Mouse (Mus musculus) c-Kit-negative CD71-positive TER-119-positive erythroid progenitor cells, embryonic 14.5 days (primary cell): ENCODE measurements around the gene Ikzf1.

Experiments used
- DNase-seq: peaks from one replicate; pipeline ENCODE4 v3.0.0-alpha.2; 2013; ENCODE audit warnings: low read depth, low spot score

The Ikzf1 gene

DNA sequence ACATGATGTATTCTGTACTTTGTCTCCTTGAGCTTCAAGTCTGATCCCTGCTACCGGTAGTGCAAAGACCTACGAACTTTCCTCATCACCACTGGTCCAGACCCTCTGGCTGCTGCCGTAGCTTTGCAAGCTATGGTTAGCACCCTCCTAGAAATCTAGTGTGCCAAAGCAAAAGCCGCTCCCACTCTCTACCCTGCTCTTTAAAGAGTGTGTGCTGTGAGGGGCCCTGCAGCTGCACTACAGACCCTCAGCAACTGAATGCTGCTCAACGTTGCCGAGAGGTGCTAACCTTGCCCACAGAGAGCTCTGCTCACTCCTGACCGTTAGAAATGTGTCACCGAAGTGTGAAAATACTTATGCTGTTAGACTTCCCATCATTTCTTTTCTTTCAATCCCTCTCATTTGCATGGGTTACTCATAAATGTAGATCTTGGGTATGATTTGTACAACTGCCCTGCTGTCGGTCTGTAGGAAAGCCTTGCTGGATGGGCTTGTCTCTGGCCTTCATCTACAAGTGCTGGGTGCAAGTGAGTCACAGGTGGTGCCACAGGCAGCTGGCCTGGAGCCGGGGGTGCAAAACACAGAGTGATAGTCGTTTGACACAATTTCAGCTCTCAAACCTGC lies 40.6 kb downstream of the Ikzf1 start:
- DNase-seq, result no peak

DNA sequence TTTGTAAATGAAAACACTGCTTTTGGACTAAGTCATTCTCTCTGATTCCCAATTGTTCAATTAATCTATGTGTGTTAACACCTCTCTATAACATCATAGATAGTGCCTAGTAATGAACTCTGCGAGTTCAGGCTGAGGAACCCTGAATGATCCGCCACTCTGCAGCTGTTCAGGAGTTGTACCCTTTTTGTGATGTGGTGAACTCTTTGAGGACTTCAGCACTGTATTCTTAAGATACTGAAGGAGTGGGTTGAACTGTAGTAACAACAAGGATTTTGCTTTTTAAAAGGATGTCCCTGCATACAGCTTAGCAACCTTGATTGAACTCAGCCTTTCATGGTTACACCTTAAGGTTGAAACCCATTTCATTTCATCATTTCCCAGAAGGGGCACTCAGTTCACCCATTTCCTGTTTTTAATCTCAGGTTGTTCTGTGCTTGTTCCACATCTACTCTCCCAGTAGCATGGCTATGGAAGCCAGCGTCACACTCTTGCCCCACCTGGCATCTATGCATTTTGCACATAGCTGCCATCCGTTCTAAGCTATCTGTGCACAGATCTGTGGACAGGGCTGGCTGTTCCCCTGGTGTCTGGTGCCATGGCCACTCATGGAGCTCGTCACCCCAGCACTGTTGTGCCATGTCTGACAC lies 41.2 kb downstream of the Ikzf1 start:
- DNase-seq, result no peak

DNA sequence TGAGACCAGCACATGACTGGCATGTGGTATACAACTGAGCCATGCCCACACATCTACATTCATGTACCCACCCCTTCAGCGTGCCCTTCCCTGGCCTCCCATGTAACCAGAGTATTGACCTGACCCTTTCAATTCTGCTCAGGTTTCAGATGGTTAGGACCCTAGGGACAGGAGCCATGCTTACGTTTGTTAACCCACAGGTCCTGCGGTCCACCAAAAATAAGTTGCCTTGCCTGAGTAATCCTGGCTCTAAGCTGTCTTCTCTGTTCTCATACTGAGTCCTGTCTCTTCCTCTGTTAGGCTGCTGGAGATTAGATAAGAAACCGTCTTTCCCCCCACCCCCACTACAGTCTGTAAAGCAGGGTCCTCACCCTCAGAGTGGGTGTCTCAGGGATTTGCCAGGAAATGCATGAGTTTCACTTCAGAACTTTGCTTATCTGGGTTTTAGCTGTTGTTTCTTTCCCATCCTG lies 42.0 kb downstream of the Ikzf1 start:
- DNase-seq, result no peak

DNA sequence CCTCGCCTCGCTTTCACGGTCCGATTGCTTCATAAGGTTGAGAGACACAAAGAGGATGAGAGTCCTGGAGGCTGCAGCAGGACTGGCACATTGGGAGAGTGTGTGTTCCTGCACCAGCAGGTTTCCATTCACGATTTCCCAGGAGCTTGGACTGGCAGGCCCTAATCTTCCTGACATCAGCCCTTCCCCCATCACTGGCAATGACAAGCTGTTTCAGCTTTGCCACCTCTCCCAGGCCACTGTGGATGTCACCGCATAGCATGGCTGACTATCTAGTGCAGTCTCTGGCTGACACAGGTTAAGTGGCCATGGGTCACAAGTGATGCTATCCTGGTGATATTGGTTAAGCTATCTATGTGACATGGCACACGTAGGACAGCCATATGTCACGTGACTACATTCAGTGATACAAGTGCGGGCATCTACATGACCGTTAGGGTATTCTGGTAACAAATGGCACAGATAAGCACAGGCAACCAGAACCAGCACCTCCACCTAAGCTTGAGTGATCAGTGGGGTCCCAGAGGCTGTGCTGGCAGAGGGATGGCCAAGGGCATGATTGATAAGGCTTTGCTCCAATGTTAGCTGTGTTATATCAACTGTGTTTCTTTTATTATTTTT lies 43.2 kb downstream of the Ikzf1 start:
- no peak for DNase-seq

DNA sequence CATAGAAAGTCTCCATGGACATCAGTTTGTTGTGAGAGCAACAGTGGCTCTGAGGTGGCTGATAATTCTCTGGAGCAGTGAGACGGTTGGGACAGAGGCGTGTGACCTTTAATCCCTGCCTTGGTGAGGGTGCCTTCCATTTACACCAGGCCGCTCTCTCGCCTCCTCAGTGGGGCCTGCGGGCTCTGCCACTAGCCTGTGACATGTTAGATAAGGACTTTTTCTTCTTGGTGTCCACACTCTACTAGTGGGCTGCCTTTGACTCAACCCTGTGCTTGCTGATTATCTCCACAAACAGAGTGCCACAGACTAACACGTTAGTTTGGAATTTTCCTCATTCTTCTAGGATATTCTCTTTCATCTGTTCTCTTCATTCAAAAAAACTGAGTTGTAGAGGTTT lies 44.4 kb downstream of the Ikzf1 start:
- peak; percentile 74 for DNase-seq

DNA sequence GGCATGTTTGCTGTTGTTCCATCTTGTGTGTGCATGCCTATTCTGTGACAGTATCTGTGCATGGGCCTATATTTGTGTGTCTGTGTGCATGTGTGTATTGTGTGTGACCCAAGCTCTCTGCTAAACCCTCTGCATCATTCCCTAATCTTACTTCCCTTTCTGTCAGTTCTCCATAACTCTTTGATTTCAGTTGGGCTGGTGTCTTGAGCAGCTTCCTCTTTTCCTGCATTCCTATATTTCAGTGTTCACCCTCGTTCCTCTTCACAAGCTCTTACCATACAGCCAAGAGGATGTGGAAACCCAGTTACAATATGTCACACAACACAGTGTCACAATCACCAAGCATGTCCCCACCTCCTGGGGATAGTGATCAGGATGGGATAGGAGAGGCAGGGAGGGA lies 45.3 kb downstream of the Ikzf1 start:
- no peak for DNase-seq

DNA sequence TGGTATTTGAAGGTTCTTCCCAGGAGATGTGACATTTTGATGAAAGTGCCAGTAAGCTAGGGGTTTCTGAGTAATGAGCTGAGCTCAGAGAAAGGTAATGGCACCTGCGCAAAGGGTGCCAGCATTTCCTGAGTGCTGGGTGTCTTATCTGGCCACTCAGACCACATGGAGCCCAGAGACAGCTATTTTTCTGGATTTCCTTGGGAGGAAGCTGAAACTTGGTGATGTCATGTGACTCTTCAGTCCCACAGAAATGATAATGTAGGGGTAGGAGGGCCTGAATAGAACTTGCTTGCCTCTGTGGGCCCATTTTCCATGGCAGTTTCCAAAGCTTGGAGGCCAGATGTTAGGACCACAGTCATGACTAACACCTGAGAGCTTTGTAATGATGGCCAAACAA lies 46.9 kb downstream of the Ikzf1 start:
- no peak for DNase-seq

DNA sequence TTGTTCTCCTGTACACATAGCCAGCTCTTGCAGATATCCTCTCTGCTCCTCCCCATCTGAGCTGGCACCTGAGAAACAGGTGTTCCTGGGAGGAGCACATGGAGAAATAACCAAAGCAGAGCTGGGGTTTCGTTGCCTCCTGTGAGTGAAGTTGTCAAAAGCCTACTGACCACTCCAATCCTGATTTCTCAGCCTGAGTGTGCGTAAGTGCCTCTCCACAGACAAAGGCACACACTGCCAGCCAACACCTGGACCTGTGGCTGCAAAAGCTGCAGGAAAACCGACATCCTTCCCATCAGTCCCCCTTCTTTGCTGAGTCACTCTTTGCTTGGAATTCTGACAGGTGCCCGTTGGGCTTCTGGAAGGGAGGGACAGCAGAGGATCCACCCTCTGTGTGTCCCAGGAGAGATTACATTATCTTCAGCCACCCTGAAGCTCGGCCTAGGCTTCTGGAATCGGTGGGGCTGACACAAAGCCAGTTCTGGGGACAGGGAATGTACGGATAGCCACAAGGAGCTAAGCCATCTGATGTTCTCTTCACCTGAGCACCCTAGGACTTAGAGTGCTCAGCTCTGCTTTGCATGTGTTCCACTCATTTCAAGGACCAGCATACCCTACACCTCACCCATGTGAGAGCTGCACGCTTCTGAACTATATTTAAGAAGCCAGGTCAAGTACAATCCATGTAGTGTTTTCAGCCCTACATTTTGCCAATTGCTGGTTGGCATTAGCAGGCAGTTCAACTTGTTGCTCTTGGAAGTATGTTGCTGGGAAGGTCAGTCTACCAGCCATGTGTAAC lies 48.4 kb downstream of the Ikzf1 start:
- DNase-seq, result peak; percentile 79

DNA sequence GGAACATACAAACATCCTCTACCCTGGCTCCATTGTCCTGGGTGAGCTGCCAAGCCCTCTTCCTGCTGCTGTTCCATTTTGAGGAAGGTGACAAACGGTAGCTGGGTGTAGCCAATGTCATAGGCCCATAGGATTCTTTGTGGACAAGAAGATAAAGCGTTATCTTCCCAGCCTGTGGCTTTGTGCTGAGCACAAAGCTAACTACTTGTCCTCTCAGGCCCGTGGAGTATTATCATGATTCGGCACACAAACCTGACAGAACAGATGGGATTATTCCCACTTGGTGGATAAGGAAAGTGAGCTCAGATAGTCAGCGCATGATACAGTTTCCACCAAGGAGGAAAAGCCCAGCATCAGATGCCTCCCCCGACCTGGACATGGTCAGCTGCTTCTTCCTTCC lies 50.4 kb downstream of the Ikzf1 start:
- DNase-seq, result no peak

DNA sequence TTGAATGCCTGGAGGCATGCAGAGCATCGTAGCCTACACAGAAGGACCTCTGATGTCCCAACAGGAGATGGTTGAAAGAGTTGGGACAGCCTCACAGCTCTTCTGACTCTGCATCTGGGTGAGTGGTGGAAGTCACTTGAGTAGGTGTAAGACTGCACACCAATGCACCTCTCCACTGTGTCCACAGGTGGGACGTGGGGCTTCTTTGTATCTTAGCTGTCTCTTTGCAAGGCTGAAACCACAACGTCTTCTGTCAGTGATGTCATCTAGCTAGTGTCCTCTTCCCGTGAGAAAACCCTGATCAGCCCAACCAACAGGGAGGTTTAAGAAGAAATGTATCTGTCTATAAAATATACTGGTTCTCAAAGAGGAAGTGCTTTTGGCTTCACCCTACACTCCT lies 52.1 kb downstream of the Ikzf1 start:
- no peak for DNase-seq

DNA sequence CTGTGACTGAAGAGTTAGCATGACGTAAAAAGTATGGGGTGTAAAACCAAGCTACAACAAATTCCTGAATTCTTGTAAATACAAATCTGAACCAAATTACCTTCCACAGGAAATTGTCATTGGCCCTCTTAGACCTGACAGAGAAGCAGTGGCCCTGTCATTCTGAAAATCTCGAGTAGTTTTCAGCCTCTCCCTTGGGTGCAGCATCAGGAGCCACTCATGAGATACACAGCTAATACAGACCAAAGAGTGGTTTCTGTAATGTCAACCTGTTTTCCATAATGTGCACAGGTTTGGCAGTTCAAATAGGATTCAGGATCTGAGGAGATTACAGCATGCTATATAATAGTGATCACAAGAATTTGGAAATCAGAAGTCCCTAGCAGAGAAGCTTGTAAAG lies 52.8 kb downstream of the Ikzf1 start:
- no peak for DNase-seq

DNA sequence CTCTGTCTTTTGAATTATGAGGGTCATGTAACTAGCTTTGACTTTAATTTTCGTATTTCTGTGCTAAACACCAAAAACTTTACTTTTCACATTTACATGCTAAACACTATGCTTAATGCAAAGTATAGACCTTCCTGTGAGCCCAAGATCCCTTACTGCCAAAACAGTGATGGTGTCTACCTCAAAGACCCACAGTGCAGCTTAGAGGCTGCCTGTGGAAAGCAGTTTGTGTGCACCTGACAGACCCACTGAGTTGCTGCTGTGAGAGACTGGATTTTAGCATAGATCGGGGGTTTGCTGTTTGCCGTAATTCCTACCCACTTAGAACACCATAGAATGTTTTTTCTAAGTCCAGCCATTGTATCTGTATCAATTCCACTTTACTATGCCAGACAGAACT lies 54.3 kb downstream of the Ikzf1 start:
- no peak for DNase-seq

DNA sequence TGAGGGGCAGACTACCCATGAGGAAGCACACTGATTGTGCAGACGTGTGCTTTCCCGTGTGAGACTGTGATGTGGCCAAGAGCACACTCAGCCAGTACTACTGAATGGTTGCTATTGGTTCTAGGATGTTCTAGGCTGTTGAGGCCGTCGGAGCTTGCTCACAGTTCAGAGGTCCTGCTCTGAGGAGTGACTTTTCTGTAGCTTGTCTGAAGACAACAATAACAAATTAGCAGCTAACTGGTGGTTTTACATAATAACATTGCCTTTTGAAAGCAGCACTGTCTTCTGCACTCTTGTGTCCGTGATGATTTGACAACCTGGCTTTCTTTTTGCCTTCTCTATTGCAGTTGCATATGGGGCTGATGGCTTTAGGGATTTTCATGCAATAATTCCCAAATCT lies 55.8 kb downstream of the Ikzf1 start:
- no peak for DNase-seq

DNA sequence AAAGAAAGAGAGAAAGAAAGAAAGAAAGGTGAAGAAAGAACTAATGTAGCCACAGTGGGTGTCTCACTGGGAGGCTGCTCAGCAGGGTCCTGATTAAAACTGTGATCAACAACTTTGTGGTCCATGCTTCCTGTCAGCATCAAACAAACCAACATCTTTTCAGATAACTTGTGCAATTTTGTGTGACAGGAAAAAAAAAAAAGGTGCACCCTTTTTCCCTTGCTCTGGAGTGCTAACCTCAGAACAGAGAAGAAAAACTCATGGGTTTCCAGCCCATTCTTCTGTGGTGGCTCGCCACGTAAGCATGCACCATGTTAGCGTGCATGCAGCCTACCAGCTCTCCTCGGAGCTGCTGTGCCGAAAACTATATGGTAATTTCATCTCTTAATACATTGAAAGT lies 56.8 kb downstream of the Ikzf1 start:
- no peak for DNase-seq

DNA sequence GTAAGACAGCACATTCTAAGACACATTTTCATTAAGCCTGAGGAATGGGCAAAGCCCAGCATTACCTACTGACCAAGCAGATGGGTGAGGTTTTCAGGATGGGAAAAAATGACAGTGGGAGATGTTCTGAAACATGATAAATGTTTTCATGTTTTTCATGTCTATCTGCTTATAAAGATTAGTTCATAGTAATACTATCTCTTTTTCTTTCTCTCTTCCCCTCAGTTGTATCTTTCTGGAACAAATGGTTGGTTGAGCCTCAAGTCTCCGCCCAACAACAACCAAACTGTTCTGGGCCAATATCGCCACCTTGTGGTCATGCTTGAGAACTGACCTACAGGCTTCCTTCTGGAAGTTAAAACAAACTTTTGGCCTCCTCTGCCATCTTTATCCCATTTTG lies 57.8 kb downstream of the Ikzf1 start:
- peak; percentile 88 for DNase-seq

DNA sequence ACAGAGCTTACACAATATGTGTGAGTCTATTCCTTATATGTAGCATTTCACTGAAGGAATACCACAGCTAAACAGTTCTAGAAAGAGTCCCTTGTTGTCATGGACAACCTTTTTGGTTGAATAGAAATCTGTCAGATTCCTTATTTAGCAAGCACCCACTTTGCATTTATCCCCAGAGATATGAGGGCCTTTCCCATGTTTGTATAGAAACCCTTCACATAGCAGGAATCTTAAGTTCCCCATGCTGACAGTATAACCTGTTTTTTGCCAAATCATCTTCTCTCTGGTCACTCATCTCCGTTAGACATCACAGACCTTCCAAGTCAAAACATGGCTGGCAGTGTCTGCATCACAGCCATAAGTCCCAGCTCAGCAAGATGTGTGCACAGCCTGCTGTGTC lies 59.4 kb downstream of the Ikzf1 start:
- no peak for DNase-seq

DNA sequence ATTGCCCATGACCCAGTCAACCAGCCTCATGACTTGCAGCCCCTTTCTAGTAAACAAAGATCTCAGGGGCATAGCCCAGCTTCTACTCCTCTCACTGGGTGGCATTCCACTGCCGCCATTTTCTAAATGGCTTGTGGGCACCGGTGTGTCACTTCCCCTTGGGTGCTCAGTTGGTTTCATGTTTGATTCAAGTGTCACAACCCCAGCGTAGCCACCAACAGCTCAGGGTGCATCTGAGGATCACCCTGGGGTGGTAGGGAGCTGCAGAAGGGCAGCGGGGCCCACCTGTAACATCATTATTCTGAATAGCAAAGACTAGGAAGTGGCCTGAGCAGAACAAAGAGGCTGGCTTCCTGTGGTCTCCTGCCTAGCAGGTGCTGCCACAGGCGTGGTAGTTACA lies 66.3 kb downstream of the Ikzf1 start:
- no peak for DNase-seq

DNA sequence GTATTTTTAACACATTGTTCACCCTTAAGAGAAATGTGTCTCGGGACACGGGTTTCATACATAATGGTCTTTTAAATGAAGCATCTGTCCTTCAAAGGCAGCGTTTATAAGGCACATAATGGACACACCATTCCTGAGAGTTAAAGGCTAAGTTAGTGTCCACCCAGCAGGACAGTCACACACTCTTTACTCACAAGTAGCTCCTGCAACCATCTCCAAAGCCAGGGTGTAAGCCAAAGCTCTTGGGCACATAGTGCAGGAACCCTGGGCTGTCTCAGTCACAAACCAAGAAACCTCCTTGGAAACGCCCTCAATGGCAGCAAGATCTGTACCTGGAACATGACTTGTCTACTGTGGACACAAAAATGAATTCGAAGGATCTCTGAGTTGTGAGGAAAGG lies 68.1 kb downstream of the Ikzf1 start:
- DNase-seq, result no peak

DNA sequence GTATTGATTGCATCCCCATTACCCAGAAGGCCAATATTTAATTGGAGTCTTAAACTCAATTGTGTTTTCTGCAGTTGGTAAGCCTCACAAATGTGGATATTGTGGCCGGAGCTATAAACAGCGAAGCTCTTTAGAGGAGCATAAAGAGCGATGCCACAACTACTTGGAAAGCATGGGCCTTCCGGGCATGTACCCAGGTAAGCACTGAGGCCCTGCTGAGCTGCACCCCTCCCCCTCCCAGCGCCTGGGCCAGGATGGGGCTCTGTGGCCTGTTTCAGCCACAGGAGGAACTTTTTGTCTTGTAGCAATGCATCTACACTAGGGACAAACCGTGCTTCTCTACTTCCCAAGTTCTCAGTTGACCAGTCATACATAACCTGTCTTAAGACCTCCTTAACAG lies 73.3 kb downstream of the Ikzf1 start:
- no peak for DNase-seq

DNA sequence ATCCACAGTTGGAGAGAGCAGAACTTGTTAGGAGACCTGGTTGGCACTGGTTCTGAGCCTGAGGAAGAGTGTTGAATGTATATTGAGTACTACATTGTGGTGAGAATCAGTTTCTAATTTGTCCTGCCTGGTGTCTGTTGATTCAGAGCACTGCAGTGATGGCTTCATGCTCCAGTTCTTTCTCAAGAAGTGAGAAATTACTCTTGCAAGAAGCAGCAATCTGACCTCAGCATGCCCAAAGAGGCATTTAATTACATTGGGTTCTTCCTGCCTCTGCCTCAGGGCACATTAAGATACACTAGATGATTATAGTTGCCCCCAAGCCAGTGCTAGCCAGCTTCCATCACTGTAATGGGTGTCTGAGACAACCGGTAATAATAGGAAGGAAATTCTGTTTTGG lies 74.1 kb downstream of the Ikzf1 start:
- no peak for DNase-seq

DNA sequence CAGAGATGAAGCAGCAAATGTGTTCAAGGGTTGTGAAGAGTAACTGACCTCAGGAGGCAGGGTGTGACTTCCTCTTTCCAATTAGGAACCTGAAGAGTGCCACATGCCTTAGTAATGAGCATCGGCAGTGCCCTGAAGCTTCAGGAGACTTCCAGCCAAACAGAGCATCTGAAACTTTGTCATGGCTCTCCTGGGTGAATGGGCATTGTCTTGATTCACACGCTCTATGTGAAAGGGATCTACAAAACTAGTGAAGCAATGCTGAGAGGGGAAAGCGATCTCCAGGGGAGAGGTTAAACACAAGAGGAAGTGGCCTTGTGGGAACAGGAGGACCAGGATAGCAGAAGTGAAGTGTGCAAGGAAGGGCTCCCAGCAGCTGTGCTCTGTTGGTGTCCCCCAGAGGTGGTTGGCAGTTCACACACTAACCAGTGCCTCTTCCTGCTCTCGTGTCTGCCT lies 78.4 kb downstream of the Ikzf1 start:
- no peak for DNase-seq

DNA sequence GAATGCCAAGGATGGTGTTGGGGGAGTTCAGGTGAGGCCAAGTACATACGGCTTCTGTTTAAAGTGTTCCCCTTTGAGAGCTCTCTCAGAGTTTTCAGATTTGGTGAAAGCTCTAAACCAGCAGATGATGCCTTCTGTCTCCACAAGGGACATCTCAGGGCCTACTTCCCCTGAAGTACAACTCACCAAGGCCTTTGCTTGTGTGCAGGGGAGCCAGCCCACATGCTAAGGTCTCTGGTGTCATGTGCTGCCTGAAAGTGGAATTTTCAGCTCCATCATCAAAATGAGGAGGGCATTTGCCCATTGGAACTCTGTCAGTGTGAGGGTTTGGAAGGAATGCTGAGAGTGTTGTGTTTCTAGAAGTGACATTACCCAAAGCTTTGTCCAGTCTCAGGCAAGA lies 80.6 kb downstream of the Ikzf1 start:
- DNase-seq, result no peak
